Mouse (Mus musculus): ENCODE data around the gene Olfr1019.

DNA sequence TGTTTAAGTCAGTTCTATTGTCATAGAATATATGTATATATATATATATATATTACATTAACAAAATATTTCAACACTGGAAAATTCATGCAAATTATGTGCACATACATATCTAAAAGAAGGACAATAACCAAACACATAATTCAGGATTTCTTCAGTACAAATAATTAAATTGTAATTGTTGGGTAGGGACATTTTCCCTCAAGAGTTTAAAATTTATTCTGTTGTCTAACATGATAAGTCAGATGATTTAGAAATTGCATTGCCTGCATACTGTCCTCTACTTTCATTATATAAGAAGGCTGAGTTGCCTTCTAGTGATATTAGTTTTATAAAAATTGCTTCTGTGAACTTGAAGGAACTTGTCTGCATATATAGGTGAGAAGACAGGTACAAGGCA lies 27.1 kb downstream of the Olfr1019 start, which contains the start of gene Olfr1018:
- TF ChIP-seq CTCF (conservative IDR thresholded peaks at IDR 0.05; ENCODE audit: low read length) (no peak), NANOG (IDR thresholded peaks at IDR 0.05; ENCODE audit: borderline replicate concordance, low read length) (no peak)

Measured in E14TG2a.4 (cell line).